Mouse (Mus musculus) brain, embryonic 14.5 days (tissue): ENCODE results near the gene Itga9.

Source experiments
- CTCF ChIP-seq: fragments of 200-500 bp; IDR thresholded peaks from 2 replicates; pipeline ENCODE4 v1.5.1; 2012; ENCODE audit warnings: inconsistent platforms, mild to moderate bottlenecking, moderate library complexity, borderline replicate concordance; ENCODE audit not compliant: insufficient read depth, insufficient read length; ENCODE audit errors: extremely low read depth
- POLR2A ChIP-seq: fragments of 200-500 bp; IDR thresholded peaks from 2 replicates; pipeline ENCODE4 v1.6.1; 2012; ENCODE audit warnings: mild to moderate bottlenecking, inconsistent platforms, borderline replicate concordance; ENCODE audit not compliant: poor library complexity, insufficient read depth, insufficient read length, severe bottlenecking; ENCODE audit errors: extremely low read depth

GRCm38 (mm10) chr9:118674277-118674676 lies 67.8 kb downstream of the Itga9 start:
- TF ChIP-seq CTCF (no peak), POLR2A (no peak)
